Mouse (Mus musculus) CH12.LX (cell line): ENCODE results near the gene Trpm3. TPM values are rescaled to one million over a fixed set of nuclear protein-coding genes. Genes with fewer than 3 reads are reported as not detected.

ENCODE experiments used
- DNase-seq: peaks from one replicate; pipeline ENCODE4 v3.0.0-alpha.2; 2013; ENCODE audit errors: extremely low read depth
- H3K27ac ChIP-seq: 2 replicates; pipeline ENCODE4 v1.5.1; 2012; ENCODE audit warnings: low read depth, mild to moderate bottlenecking, control low read depth, moderate library complexity; ENCODE audit not compliant: insufficient read depth
- H3K27me3 ChIP-seq: replicated peaks from 2 replicates; pipeline ENCODE3; 2012; ENCODE audit warnings: inconsistent platforms
- H3K36me3 ChIP-seq, 2 experiments: replicated peaks in 1 of 2; 2 replicates each; pipeline versions ENCODE3 to v1.6.1; 2012; ENCODE audit warnings: inconsistent platforms in 1 of 2, low read length in 1 of 2, mild to moderate bottlenecking in 1 of 2, mixed read lengths in 1 of 2, moderate library complexity in 1 of 2; ENCODE audit not compliant: control insufficient read depth in 1 of 2, insufficient read depth in 1 of 2
- H3K4me1 ChIP-seq, 2 experiments: 2 replicates each; pipeline ENCODE4 v1.6.1; 2012; ENCODE audit warnings: inconsistent platforms in 1 of 2, moderate library complexity in 1 of 2; ENCODE audit not compliant: insufficient read depth in 2 of 2, control insufficient read depth in 1 of 2
- H3K4me2 ChIP-seq: 2 replicates; pipeline ENCODE4 v1.6.1; 2012; ENCODE audit warnings: low read depth, mild to moderate bottlenecking, control low read depth; ENCODE audit not compliant: poor library complexity, insufficient read depth, severe bottlenecking
- H3K4me3 ChIP-seq, 3 experiments: fragments of 150-350 bp in 1 of 3; sonication (generic) in 1 of 3; replicated peaks in 1 of 3; 2 replicates each; pipeline versions ENCODE3 to v1.5.1; 2011 to 2012; ENCODE audit warnings: low read depth in 2 of 3, low read length in 2 of 3, mild to moderate bottlenecking in 2 of 3, moderate library complexity in 2 of 3, control low read depth in 1 of 3, improper control_type of control experiment in 1 of 3, inconsistent platforms in 1 of 3, mixed read lengths in 1 of 3; ENCODE audit not compliant: poor library complexity in 1 of 3
- H3K79me2 ChIP-seq: replicated peaks from 2 replicates; pipeline ENCODE4 v1.6.1; 2012; ENCODE audit warnings: mild to moderate bottlenecking, moderate library complexity; ENCODE audit not compliant: control insufficient read depth, poor library complexity, insufficient read depth, severe bottlenecking; ENCODE audit errors: extremely low read depth
- H3K9ac ChIP-seq: 2 replicates; pipeline ENCODE4 v1.6.1; 2012; ENCODE audit warnings: low read depth, mild to moderate bottlenecking, control low read depth, moderate library complexity; ENCODE audit not compliant: insufficient read depth
- H3K9me3 ChIP-seq: replicated peaks from 2 replicates; pipeline ENCODE3; 2012; ENCODE audit warnings: low read length, inconsistent platforms, mixed read lengths
- CTCF ChIP-seq, 2 experiments: IDR thresholded peaks in 1 of 2; conservative IDR thresholded peaks in 1 of 2; 2 replicates each; pipeline ENCODE4 v1.5.1; 2011 to 2012; ENCODE audit warnings: low read depth in 2 of 2, low read length in 2 of 2, improper control_type of control experiment in 1 of 2, inconsistent platforms in 1 of 2, mild to moderate bottlenecking in 1 of 2, moderate library complexity in 1 of 2
- E2F4 ChIP-seq: IDR thresholded peaks from 2 replicates; pipeline ENCODE4 v1.6.1; 2011; ENCODE audit warnings: low read depth, low read length, improper control_type of control experiment; ENCODE audit not compliant: insufficient replicate concordance
- ELF1 ChIP-seq: IDR thresholded peaks from 2 replicates; pipeline ENCODE4 v1.6.1; 2014; ENCODE audit warnings: low read depth, mild to moderate bottlenecking, inconsistent platforms, low read length, improper control_type of control experiment
- IRF4 ChIP-seq: IDR thresholded peaks from 2 replicates; pipeline ENCODE4 v1.6.1; 2014; ENCODE audit warnings: low read depth, mild to moderate bottlenecking, inconsistent platforms, low read length, improper control_type of control experiment
- JUN ChIP-seq: IDR thresholded peaks from 2 replicates; pipeline ENCODE4 v1.6.1; 2011; ENCODE audit warnings: low read depth, mild to moderate bottlenecking, low read length, improper control_type of control experiment, moderate library complexity; ENCODE audit not compliant: insufficient read depth
- JUND ChIP-seq: conservative IDR thresholded peaks from 2 replicates; pipeline ENCODE4 v1.6.1; 2011; ENCODE audit warnings: low read depth, low read length, improper control_type of control experiment
- MAFK ChIP-seq: IDR thresholded peaks from 2 replicates; pipeline ENCODE4 v1.6.1; 2011; ENCODE audit warnings: low read length, improper control_type of control experiment; ENCODE audit not compliant: insufficient replicate concordance
- MEF2A ChIP-seq: IDR thresholded peaks from 2 replicates; pipeline ENCODE4 v1.6.1; 2014; ENCODE audit warnings: low read depth, mild to moderate bottlenecking, inconsistent platforms, low read length, improper control_type of control experiment, borderline replicate concordance
- MYC ChIP-seq: IDR thresholded peaks from 2 replicates; pipeline ENCODE4 v1.6.1; 2011; ENCODE audit warnings: low read depth, mild to moderate bottlenecking, improper control_type of control experiment, low read length
- NRF1 ChIP-seq: IDR thresholded peaks from 2 replicates; pipeline ENCODE4 v1.6.1; 2014; ENCODE audit warnings: low read depth, mild to moderate bottlenecking, inconsistent platforms, low read length, improper control_type of control experiment, moderate library complexity
- POLR2AphosphoS2 ChIP-seq: IDR thresholded peaks from 2 replicates; pipeline ENCODE4 v1.6.1; 2011; ENCODE audit warnings: low read depth, low read length, improper control_type of control experiment
- RCOR1 ChIP-seq: conservative IDR thresholded peaks from 2 replicates; pipeline ENCODE4 v1.6.1; 2012; ENCODE audit warnings: low read depth, mild to moderate bottlenecking, inconsistent platforms, low read length, improper control_type of control experiment
- SIN3A ChIP-seq: IDR thresholded peaks from 2 replicates; pipeline ENCODE4 v1.6.1; 2012; ENCODE audit warnings: low read length, improper control_type of control experiment, inconsistent platforms
- USF2 ChIP-seq: conservative IDR thresholded peaks from 2 replicates; pipeline ENCODE4 v1.6.1; 2011; ENCODE audit warnings: low read depth, low read length, improper control_type of control experiment
- ZC3H11A ChIP-seq: IDR thresholded peaks from 2 replicates; pipeline ENCODE4 v1.6.1; 2012; ENCODE audit warnings: low read depth, mild to moderate bottlenecking, inconsistent platforms, low read length, improper control_type of control experiment
- ZNF384 ChIP-seq: IDR thresholded peaks from 2 replicates; pipeline ENCODE4 v1.6.1; 2012; ENCODE audit warnings: low read depth, low read length, improper control_type of control experiment, inconsistent platforms
- dilution Hi-C: fragments of 300-500 bp; cut with MboI; formaldehyde crosslinking; loops from 2 replicates; pipeline ENCODE4 v1.14.3; 2020; ENCODE audit warnings: low sequenced_read_pairs; ENCODE audit not compliant: extremely low pct_unique_long_range_greater_than_20kb, extremely low pct_ligation_motif_present
- in situ Hi-C: fragments of 300-500 bp; cut with MboI; formaldehyde crosslinking; loops from 3 replicates; pipeline ENCODE4 v1.14.3; 2019; ENCODE audit warnings: low sequenced_read_pairs, low pct_ligation_motif_present, low pct_unique_long_range_greater_than_20kb, mixed read lengths
- polyA plus RNA-seq: library from polyadenylated mRNA; unstranded; fragments of >175 nt; gene quantifications from 2 replicates; pipeline ENCODE4 v1.2.1, GENCODE M21; 2012; ENCODE audit warnings: low read depth; ENCODE audit not compliant: insufficient read length
- total RNA-seq, 2 experiments: library from RNA; depleted of rRNA; stranded (reverse); fragments of 300-350 nt in 1 of 2; fragments of >200 nt in 1 of 2; gene quantifications; 2 replicates each; pipeline ENCODE4 v1.2.3; 2012 to 2014

Trpm3 gene
- total and polyA plus RNA-seq, 3 experiments = 0.01 TPM; not detected in 2

DNA sequence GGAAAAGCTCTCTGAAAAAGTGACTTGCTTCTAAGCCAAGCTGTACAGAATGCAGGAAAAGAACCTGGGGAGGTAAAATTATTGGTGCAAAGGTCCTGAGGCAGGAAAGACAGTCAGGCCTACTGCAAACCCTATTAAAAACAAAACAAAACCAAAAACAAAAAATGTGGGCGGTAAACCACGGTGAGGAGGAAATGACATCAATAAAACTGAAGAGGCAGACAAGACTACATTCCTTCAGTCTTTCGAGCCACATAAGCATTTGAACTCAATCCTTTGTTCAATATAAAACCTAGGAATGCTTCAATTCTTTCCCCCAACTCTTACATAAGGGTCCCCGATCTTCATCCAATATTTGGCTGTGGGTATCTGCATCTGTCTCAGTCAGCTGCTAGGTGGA, 814.3 kb downstream of the Trpm3 start:
- H3K36me3 ChIP-seq = no peaks in the 10 kb centered on the region
- no peak overlapping the region for H3K27ac ChIP-seq
- H3K9me3 ChIP-seq = no peaks in the 10 kb centered on the region
- H3K4me2 ChIP-seq = no peak overlapping the region
- TF ChIP-seq ZNF384 (no peak), JUND (no peak), MEF2A (no peak), MYC (no peak), SIN3A (no peak), USF2 (no peak), E2F4 (no peak), RCOR1 (no peak), NRF1 (no peak), ZC3H11A (no peak), IRF4 (no peak), MAFK (no peak)
- H3K4me1 ChIP-seq = peaks cover 0 to 6% of the 10 kb centered on the region in 2 experiments; a peak in 2 of 4 replicates
- H3K4me3 ChIP-seq = no peak overlapping the region
- H3K79me2 ChIP-seq = no peaks in the 10 kb centered on the region
- no peak overlapping the region for H3K9ac ChIP-seq
- dilution Hi-C loops = no loop called here
- in situ Hi-C loops = no loop called here
- H3K27me3 ChIP-seq = no peaks in the 10 kb centered on the region
- no peak for DNase-seq

GRCm38 (mm10) chr19:22958414-22958813, 819.6 kb downstream of the Trpm3 start:
- Histone ChIP-seq H3K36me3 (no peaks in the 10 kb centered on the region), H3K9me3 (no peaks in the 10 kb centered on the region), H3K4me3 (no peak overlapping the region), H3K27me3 (no peaks in the 10 kb centered on the region), H3K79me2 (no peaks in the 10 kb centered on the region), H3K27ac (no peak overlapping the region), H3K4me2 (no peak overlapping the region), H3K4me1 (peaks cover 8 to 19% of the 10 kb centered on the region in 2 experiments), H3K9ac (no peak overlapping the region)
- in situ Hi-C loops = no loop called here
- DNase-seq = no peak
- dilution Hi-C loops = no loop called here
- no peak for TF ChIP-seq ZC3H11A

- Histone ChIP-seq H3K4me1 (peaks cover 8 to 17% of the 10 kb centered on the region in 2 experiments), H3K9me3 (no peaks in the 10 kb centered on the region), H3K36me3 (no peaks in the 10 kb centered on the region), H3K79me2 (no peaks in the 10 kb centered on the region), H3K4me3 (no peak overlapping the region), H3K4me2 (peak overlapping the region; percentile 46; the same call in 1 of the 2 replicates), H3K27ac (no peak overlapping the region), H3K27me3 (no peaks in the 10 kb centered on the region), H3K9ac (no peak overlapping the region)
- DNase-seq = no peak
- dilution Hi-C loops (no loop called here), in situ Hi-C loops (no loop called here)
- TF ChIP-seq E2F4 (no peak), RCOR1 (no peak), POLR2AphosphoS2 (no peak), ELF1 (no peak), ZNF384 (no peak), JUN (no peak), CTCF (conservative IDR thresholded peaks at IDR 0.05 in 1 of 2, IDR thresholded peaks at IDR 0.05 in 1 of 2; ENCODE audit: low read depth in 2 of 2, low read length in 2 of 2) (peak in 1 of 2 experiments; percentile 5; a peak in 1 of 4 replicates), JUND (no peak)
Observed at GRCm38 (mm10) chr19:22960450-22961265, 821.8 kb downstream of the Trpm3 start.
